Comparison of ENCODE assay signal across 12 mouse cellular contexts in genomic region chr2:45181552-45181951, GRCm38 (mm10).
DNase-seq lines count a peak whose midpoint lies in the region; ATAC-seq and TF ChIP-seq lines count a peak whose summit lies in the region.
"Had no signal": no experiment of that assay in that cellular context is flagged by ENCODE, and none has a peak within 500 bp of the region (broad histone marks: within the 10 kb centered on the region; RNA-seq: fewer than 3 reads in every experiment).

No protein-coding gene starts in this region.

- H3K27ac ChIP-seq in gastrocnemius, adult 2 months, result peak overlapping the region; percentile 43
- H3K27ac ChIP-seq in midbrain, embryonic 15.5 days, result no peak overlapping the region
- H3K27ac ChIP-seq in midbrain, embryonic 13.5 days, result no peak overlapping the region

- peaks cover 13% of the 10 kb centered on the region for H3K4me1 ChIP-seq in midbrain, embryonic 15.5 days
- H3K4me1 ChIP-seq in midbrain, embryonic 13.5 days (replicated peaks), result peaks cover 31% of the 10 kb centered on the region

- H3K4me2 ChIP-seq in midbrain, embryonic 15.5 days, result no peak overlapping the region
- H3K4me2 ChIP-seq in midbrain, embryonic 13.5 days (replicated peaks), result no peak overlapping the region

- ATAC-seq in midbrain, embryonic 15.5 days (replicated peaks), result peak; percentile 73; the same call in 1 of the 2 replicates
- ATAC-seq in midbrain, embryonic 13.5 days, result no peak

- no peaks in the 10 kb centered on the region for H3K36me3 ChIP-seq in midbrain, embryonic 15.5 days (replicated peaks)
- H3K36me3 ChIP-seq in midbrain, embryonic 13.5 days, result no peaks in the 10 kb centered on the region

- no peaks in the 10 kb centered on the region for H3K9me3 ChIP-seq in midbrain, embryonic 15.5 days
- no peaks in the 10 kb centered on the region for H3K9me3 ChIP-seq in midbrain, embryonic 13.5 days

- H3K4me3 ChIP-seq in gastrocnemius, adult 2 months, result peak overlapping the region; percentile 63
- no peak overlapping the region for H3K4me3 ChIP-seq in midbrain, embryonic 15.5 days
- no peak overlapping the region for H3K4me3 ChIP-seq in midbrain, embryonic 13.5 days (replicated peaks)

- no peak overlapping the region for H3K9ac ChIP-seq in midbrain, embryonic 15.5 days
- no peak overlapping the region for H3K9ac ChIP-seq in midbrain, embryonic 13.5 days (replicated peaks)

- H3K27me3 ChIP-seq in midbrain, embryonic 15.5 days (replicated peaks), result no peaks in the 10 kb centered on the region
- H3K27me3 ChIP-seq in midbrain, embryonic 13.5 days, result no peaks in the 10 kb centered on the region

- intact Hi-C loops in gastrocnemius, adult 2 months (cut with DNase I), result no loop called here
- intact Hi-C loops in left cerebral cortex, postnatal 4 days (cut with DNase I), result no loop called here

- 49% methylated on average over 7 of the region's 7 CpGs for WGBS in midbrain, embryonic 15.5 days
- 54% methylated on average over 7 of the region's 7 CpGs for WGBS in midbrain, embryonic 13.5 days

- DNase-seq in gastrocnemius, adult 2 months, result peak; percentile 31
- no peak for DNase-seq in gastrocnemius, postnatal 10 days
- DNase-seq in left cerebral cortex, postnatal 4 days, result peak; percentile 31
- no peak for DNase-seq in ovary, postnatal 10 days (ENCODE audit: low spot score)
- no peak for DNase-seq in kidney, adult 9 months
- DNase-seq: embryo, embryonic 11 days; heart, postnatal 10 days; kidney, adult 18-20 months; liver; thymus, postnatal 25 days had no signal

- TF ChIP-seq CTCF in gastrocnemius, adult 2 months (IDR thresholded peaks at IDR 0.05), result peak; percentile 13; the same call in 1 of the 2 replicates

Comparison
In these comparisons a context has a peak if more than half of its experiments do, and no peak if none do; other contexts are left out.
1. DNase-seq: peak in gastrocnemius, adult 2 months (single experiment) and left cerebral cortex, postnatal 4 days (single experiment); none in gastrocnemius, postnatal 10 days (single experiment), ovary, postnatal 10 days (single experiment) and kidney, adult 9 months (single experiment).